Mouse (Mus musculus) right cerebral cortex, postnatal 14 days (tissue): ENCODE data around the gene Ccdc152.
A peak's percentile ranks its signal among the peaks of the same experiment; 100 is the strongest.

Source experiments
- DNase-seq: peaks from one replicate; pipeline ENCODE4 v3.0.0; 2022

Ccdc152 gene

DNA sequence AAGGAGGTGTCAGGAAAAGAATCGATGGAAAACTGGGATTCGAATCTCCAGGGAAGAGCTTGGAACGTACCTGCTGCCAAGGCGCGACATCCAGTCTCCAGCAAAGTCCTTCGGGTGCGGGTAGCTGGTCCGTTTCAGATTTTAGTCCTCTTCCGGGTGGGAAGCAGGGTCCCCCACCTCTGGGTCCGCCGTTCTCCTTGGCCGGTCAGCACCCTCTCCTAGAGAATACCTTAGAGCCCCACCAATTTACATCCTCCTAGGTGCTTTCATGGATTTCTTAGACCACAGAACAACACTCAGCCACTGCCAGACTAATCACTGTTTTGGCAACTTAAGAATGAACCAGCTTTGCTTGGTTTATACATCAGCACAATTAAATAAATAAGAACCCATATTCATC, at the start of gene Ccdc152:
Ccdc152 (minus strand) TSS at position 101 of the 400 bp plus-strand sequence.
- no peak for DNase-seq

GRCm38 (mm10) chr15:3349306-3350064, 46.2 kb upstream of the Ccdc152 start:
- DNase-seq, result no peak

DNA sequence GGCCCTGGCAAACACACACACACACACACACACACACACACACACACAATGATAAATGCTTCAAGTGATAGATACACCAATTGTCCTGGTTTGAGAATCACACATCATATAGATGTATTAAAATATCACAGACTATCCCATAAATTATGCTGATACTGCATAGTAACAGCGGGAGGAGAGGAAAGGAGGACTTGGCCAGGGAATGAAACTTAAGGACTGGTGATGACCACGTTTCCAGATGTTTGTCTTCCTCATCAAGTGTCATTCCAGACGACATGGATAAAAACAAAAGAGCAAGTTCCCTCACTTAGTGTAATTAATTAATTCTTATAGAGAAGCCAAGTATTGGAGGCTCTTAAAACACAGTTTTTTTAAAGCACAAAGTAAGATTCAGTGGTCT, 43.4 kb upstream of the Ccdc152 start:
- DNase-seq, result no peak

DNA sequence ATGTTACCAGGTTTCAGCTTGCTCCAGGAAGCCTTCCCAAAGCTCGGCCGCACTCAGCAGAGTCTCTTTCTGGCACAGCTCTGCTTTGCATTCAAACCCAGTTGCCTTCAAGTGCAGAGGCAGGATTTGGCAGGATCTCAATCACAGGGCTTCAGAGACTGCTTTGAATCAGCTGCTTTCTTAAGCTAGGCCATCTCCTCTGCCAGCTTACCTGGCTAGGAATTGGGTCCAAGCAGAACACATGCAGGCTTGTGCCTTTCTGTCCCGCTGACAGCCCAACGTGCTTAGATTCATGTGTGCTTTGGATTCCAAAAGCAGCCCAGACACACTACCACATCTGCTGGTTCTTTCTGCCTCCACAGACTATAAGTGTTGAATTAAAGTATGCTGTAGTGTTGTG, 41.2 kb upstream of the Ccdc152 start:
- peak; percentile 49 for DNase-seq

DNA sequence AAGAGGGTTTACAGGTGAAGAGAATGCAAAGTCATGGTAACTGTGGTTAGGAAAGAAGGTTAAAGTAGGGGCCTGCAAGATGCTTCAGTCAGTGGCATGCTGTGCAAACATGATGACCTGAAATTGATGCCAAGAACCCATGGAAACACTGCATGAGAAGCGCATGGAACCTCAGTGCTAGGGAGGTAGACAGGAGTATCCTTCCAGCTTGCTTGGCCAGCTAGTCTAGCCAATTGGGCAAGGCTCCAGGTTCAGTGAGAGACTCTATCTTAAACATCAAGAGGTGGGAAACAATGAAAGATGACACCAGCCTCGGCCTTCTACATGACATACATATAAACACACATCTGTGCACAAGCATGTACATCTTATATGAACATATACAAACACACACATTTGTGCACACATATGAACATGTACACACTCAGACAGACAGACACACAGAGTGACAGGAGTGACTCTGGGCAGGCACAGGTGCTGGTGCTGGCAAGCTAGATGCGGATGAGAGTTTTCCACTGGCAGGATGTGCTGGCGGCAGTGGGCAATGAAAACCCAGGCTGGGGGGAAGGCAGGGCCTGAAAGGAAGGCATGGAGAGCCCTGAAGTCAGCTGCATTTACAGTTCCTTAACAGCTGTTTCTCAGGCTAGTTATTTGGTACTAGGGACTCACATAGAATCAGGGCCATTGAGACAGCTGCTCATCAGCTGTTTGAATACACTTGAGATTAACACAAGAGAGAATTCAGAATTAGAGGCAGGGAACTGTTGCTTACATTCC, 38.7 kb upstream of the Ccdc152 start:
- DNase-seq, result no peak

DNA sequence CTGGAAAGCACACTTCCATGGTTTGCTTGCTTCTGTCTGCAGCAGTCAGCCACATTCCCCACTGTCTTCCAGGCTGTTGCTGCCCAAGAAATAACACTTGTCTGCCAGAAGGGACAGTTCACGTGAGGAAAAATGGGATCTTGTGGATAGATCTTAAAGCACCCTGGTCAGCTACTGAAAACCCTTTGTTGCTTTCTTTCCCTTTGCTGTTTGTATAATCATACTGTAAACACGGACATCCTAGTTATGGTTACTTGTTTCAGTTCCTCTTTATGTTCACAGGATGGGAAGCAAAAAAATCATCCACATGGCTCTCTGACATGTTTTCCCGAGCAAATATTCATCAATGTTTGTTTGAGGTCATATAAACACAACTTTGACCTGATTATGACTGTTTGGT, 36.5 kb upstream of the Ccdc152 start:
- no peak for DNase-seq

- DNase-seq, result no peak
Measured at GRCm38 (mm10) chr15:3332517-3332916, 29.2 kb upstream of the Ccdc152 start.

- DNase-seq, result no peak
Measured at GRCm38 (mm10) chr15:3331813-3332212, 28.5 kb upstream of the Ccdc152 start.

GRCm38 (mm10) chr15:3330291-3330690, 27.0 kb upstream of the Ccdc152 start:
- DNase-seq, result no peak

- no peak for DNase-seq
Measured at GRCm38 (mm10) chr15:3323041-3323440, 19.7 kb upstream of the Ccdc152 start.

GRCm38 (mm10) chr15:3319929-3320328, 16.6 kb upstream of the Ccdc152 start:
- DNase-seq, result no peak

GRCm38 (mm10) chr15:3316617-3317016, 13.3 kb upstream of the Ccdc152 start:
- DNase-seq, result no peak

GRCm38 (mm10) chr15:3312937-3313336, 9.6 kb upstream of the Ccdc152 start:
- no peak for DNase-seq

DNA sequence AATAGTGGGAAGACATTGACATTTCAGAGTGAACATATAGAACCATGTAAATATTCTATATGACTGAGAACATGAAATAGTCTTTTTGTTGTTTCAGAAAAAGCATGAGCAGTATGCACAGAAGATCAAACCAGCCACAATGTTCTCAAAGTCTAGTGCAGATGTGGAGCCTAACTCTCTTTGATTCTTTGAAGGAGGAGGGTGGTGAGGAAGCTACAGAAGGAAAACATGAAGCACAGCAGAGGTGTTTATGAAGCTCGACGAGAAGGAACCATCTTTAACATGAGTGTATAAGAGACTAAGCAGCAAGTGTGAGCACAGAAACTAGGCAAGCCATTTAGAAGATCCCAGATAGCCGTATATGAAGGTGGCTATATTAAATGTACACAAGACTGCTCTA, 6.5 kb upstream of the Ccdc152 start:
- no peak for DNase-seq

GRCm38 (mm10) chr15:3300361-3301100, 2.8 kb downstream of the Ccdc152 start:
- DNase-seq, result no peak

- DNase-seq, result no peak
Measured at GRCm38 (mm10) chr15:3297615-3298014, 5.7 kb downstream of the Ccdc152 start.

DNA sequence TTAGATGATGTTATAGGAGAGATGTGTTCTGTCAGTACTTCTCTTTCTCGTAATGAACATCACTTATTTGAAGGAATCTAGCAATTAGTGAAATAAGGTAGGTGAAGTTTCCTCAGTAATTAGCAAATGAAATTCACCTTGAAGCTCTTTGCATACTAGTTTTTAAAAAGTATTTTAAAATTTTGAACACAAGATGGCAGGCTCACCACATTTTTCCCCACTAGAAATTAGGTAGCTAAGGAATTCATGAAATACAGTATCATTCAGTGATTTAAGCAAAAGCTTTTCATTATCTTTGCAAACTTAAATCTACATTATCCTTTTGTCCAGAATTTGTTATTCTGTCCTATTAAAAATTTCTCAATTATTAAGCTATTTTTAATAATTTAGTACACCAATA, 7.3 kb downstream of the Ccdc152 start:
- DNase-seq, result no peak

- DNase-seq, result no peak
Measured at GRCm38 (mm10) chr15:3293477-3293876, 9.8 kb downstream of the Ccdc152 start.

GRCm38 (mm10) chr15:3290435-3290834, 12.9 kb downstream of the Ccdc152 start:
- DNase-seq, result no peak

DNA sequence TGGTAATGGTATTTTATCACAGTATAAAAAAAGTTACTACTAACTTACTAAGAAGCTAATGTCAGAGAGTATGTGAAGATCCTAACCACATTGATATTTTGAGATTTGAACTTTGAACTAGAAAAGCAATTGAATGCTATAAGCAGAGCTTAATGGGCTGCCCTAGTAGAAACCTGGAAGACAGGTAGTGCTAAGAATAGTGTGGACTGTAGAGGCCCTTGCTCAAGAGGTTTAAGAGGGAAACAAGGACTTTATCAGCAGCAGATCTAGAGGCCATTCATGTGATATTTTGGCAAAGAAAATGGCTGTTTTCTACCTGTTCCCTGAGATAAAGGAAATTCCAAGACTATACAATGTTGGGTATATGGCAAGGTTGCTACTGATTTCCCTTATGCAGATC, 17.3 kb downstream of the Ccdc152 start:
- no peak for DNase-seq

DNA sequence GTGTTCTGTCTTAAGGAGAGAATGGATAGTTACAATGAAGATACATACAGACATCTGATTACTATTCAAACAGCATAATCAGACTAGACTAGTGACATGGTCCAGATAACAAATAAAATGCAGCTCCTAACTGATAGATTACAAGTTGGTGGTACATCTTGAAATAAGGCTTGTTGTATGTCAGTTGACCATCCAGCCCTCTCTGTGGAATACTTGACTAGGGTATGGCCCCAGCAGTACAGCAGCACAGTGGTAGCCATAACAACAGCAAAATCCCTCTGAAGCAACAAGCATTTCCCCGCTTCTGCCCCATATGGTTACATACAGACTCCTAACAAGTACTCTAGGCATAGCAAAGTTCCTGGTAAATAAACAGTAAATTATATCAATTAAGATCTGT, 21.6 kb downstream of the Ccdc152 start:
- no peak for DNase-seq

GRCm38 (mm10) chr15:3281216-3281615, 22.1 kb downstream of the Ccdc152 start:
- no peak for DNase-seq

GRCm38 (mm10) chr15:3279242-3279641, 24.1 kb downstream of the Ccdc152 start:
- no peak for DNase-seq

DNA sequence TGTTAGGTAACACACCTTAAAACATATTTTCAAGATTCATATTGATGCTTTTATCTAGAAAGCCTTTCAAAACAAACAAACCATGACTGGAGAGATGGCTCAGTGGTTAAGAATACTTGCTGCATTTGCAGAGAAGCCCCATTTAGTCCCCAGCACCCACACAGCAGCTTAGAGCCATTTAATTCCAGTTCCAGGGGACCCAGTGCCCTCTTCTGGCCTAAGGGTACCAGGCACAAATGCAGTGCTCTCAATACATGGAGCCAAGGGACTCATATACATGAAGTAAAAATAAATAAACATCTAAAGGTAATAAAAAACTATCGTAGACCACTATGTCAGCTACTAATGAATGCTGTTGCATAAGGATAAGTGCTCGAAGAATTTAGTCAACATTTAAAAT, 25.9 kb downstream of the Ccdc152 start:
- no peak for DNase-seq
